Mouse (Mus musculus): ENCODE measurements at regions not wholly inside any gene's neighbourhood (a gene's known extent, or its start where the extent isn't known, plus 50 kb on each side); places are given as distances from the start of the nearest gene placed in this dataset.
A peak's percentile ranks its signal among the peaks of the same experiment; 100 is the strongest.

DNA sequence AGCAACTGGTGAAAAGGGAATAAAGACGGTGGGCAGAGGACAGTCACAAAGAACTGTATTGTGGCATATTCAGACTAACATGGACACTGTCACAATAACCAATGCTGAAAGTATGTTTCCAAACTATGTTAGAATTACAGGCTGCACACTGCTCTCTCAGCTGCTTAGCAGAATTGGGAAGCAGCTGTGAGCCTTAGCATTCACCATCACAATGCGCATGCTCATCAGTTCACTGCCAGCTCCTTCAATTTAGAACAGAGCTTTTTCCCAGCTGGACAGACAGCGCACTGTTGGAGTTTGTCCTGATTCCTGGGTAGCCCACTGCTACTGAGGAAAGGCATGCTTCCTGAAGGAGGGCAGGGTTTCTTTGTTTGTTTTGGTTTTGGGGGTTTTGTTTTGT, 2735.2 kb upstream of the Gm6569 start:
- H3K4me1 ChIP-seq (ENCODE audit: control insufficient read depth, insufficient read depth, low read length), result no peaks in the 10 kb centered on the region
- DNase-seq, result no peak
- H3K27ac ChIP-seq (ENCODE audit: insufficient read depth, low read depth, low read length), result no peak overlapping the region
- no peaks in the 10 kb centered on the region for H3K27me3 ChIP-seq (replicated peaks; ENCODE audit: control insufficient read depth, insufficient read depth, low read length)
- WGBS, result 81% methylated on average over 3 of the region's 3 CpGs
- no peaks in the 10 kb centered on the region for H3K36me3 ChIP-seq (ENCODE audit: control insufficient read depth, insufficient read depth, low read length)
- no peak for TF ChIP-seq CTCF (conservative IDR thresholded peaks at IDR 0.05; ENCODE audit: insufficient read depth, insufficient read length, low read depth, low read length)
- TF ChIP-seq POLR2A (IDR thresholded peaks at IDR 0.05; ENCODE audit: low read depth, low read length), result no peak
- H3K4me3 ChIP-seq (ENCODE audit: insufficient read depth, low read depth, low read length), result no peak overlapping the region

DNA sequence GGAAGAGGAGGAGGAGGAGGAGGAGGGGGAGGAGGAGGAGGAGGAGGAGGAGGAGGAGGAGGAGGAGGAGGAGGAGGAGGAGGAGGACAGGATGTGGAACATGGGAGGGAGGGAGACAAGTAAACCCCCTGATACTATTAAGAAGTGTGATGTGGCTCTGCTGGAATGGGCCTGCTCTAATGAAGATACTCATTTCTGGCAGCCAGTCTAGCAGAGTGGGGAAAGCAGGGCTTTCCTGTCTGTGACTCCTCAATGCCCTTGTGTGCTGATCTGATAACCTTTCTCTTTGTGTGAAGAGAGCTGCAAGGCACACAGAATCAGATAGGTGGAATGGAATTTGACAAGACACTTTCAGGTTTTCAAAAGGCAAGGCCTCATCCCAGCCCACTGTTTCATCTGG, 2704.6 kb upstream of the Gm6569 start:
- Histone ChIP-seq H3K4me1 (ENCODE audit: control insufficient read depth, insufficient read depth, low read length) (no peaks in the 10 kb centered on the region), H3K27ac (ENCODE audit: insufficient read depth, low read depth, low read length) (no peak overlapping the region), H3K36me3 (ENCODE audit: control insufficient read depth, insufficient read depth, low read length) (no peaks in the 10 kb centered on the region), H3K27me3 (replicated peaks; ENCODE audit: control insufficient read depth, insufficient read depth, low read length) (no peaks in the 10 kb centered on the region), H3K4me3 (ENCODE audit: insufficient read depth, low read depth, low read length) (no peak overlapping the region)
- DNase-seq, result no peak
- no peak for TF ChIP-seq CTCF (conservative IDR thresholded peaks at IDR 0.05; ENCODE audit: insufficient read depth, insufficient read length, low read depth, low read length)
- no peak for TF ChIP-seq POLR2A (IDR thresholded peaks at IDR 0.05; ENCODE audit: low read depth, low read length)

DNA sequence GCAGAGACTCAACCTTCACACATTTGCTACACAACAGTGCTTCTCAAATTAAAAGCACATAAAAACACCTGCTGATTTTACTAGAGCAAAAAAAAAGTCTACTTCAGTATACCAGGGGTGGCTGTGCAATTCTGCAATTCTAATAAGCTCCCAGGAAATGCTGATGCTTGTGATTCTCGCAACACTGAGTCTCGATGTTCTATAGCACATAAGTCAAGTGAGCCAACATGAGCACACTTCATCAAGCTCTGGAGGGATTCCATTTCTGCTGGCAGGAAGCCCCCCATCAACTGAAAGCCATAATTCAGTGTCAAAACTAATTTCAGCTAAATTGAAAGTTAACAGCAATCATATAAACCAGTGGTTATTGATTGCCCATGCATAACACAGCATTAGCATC, 2676.7 kb upstream of the Gm6569 start:
- Histone ChIP-seq H3K36me3 (ENCODE audit: control insufficient read depth, insufficient read depth, low read length) (no peaks in the 10 kb centered on the region), H3K27me3 (replicated peaks; ENCODE audit: control insufficient read depth, insufficient read depth, low read length) (no peaks in the 10 kb centered on the region), H3K27ac (ENCODE audit: insufficient read depth, low read depth, low read length) (no peak overlapping the region), H3K4me1 (ENCODE audit: control insufficient read depth, insufficient read depth, low read length) (no peaks in the 10 kb centered on the region), H3K4me3 (ENCODE audit: insufficient read depth, low read depth, low read length) (no peak overlapping the region)
- no peak for DNase-seq
- 48% methylated on average over 2 of the region's 2 CpGs for WGBS
- TF ChIP-seq POLR2A (IDR thresholded peaks at IDR 0.05; ENCODE audit: low read depth, low read length) (no peak), CTCF (conservative IDR thresholded peaks at IDR 0.05; ENCODE audit: insufficient read depth, insufficient read length, low read depth, low read length) (no peak)

DNA sequence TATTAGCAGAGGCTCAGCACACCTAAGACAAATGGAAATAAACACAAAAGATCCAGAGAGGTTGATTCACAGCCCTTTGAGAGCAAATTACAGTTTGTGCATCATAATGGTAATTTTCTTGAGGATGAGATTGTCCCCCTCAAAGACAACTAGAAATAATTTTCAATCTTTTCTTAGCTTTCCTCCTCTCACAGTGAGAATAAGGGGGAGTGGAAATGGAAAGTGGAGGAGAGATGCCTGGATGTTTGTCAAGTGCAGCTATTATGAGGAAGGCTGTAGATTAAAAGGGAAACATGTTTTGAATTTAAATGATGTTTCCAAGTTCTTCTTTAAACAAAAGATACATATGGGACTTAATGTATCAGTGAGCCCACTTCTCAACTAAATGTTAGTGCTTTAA, 2672.3 kb upstream of the Gm6569 start:
- TF ChIP-seq POLR2A (IDR thresholded peaks at IDR 0.05; ENCODE audit: low read depth, low read length) (no peak), CTCF (conservative IDR thresholded peaks at IDR 0.05; ENCODE audit: insufficient read depth, insufficient read length, low read depth, low read length) (no peak)
- no peak for DNase-seq
- no peaks in the 10 kb centered on the region for H3K27me3 ChIP-seq (replicated peaks; ENCODE audit: control insufficient read depth, insufficient read depth, low read length)
- no peak overlapping the region for H3K27ac ChIP-seq (ENCODE audit: insufficient read depth, low read depth, low read length)
- no peak overlapping the region for H3K4me3 ChIP-seq (ENCODE audit: insufficient read depth, low read depth, low read length)
- H3K4me1 ChIP-seq (ENCODE audit: control insufficient read depth, insufficient read depth, low read length), result no peaks in the 10 kb centered on the region
- H3K36me3 ChIP-seq (ENCODE audit: control insufficient read depth, insufficient read depth, low read length), result no peaks in the 10 kb centered on the region

DNA sequence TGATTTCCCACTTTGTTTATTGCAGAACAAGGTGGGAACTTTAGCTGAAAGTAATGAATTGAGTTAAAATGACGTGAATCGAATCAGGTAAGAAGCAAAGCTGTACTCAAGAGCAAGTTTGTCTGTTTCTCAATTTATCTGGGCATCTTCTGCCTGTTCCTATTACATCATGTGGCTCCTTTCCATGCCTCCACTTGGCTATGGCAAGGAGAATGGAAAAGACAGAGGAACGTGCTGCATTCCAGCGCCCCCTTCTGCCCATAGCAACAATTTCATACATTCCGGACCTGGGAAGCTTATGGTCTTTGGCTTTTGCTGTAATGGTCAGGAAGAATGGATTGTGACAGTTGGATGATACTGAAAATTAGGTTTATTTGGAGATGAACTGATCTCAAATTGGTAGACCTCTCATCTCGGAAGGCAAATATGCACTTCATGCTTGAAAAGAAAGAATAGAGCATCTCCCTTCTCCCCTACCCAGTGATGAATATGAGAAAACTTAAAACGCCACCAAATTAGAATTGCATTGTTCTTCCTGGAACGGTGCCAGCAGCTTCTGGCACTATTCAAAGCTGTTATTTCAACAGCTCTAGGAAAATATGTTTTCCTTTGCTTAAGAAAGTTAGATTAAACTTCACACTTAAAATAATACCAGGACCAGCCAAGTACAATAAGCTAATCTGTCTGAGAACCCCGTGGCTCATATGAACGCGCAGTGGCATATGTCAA, 2639.2 kb upstream of the Gm6569 start:
- H3K27me3 ChIP-seq (replicated peaks; ENCODE audit: control insufficient read depth, insufficient read depth, low read length), result no peaks in the 10 kb centered on the region
- H3K4me3 ChIP-seq (ENCODE audit: insufficient read depth, low read depth, low read length), result no peak overlapping the region
- TF ChIP-seq POLR2A (IDR thresholded peaks at IDR 0.05; ENCODE audit: low read depth, low read length) (no peak), CTCF (conservative IDR thresholded peaks at IDR 0.05; ENCODE audit: insufficient read depth, insufficient read length, low read depth, low read length) (no peak)
- H3K4me1 ChIP-seq (ENCODE audit: control insufficient read depth, insufficient read depth, low read length), result no peaks in the 10 kb centered on the region
- H3K36me3 ChIP-seq (ENCODE audit: control insufficient read depth, insufficient read depth, low read length), result no peaks in the 10 kb centered on the region
- no peak overlapping the region for H3K27ac ChIP-seq (ENCODE audit: insufficient read depth, low read depth, low read length)
- no peak for DNase-seq
- WGBS, result 52% methylated on average over 11 of the region's 11 CpGs

DNA sequence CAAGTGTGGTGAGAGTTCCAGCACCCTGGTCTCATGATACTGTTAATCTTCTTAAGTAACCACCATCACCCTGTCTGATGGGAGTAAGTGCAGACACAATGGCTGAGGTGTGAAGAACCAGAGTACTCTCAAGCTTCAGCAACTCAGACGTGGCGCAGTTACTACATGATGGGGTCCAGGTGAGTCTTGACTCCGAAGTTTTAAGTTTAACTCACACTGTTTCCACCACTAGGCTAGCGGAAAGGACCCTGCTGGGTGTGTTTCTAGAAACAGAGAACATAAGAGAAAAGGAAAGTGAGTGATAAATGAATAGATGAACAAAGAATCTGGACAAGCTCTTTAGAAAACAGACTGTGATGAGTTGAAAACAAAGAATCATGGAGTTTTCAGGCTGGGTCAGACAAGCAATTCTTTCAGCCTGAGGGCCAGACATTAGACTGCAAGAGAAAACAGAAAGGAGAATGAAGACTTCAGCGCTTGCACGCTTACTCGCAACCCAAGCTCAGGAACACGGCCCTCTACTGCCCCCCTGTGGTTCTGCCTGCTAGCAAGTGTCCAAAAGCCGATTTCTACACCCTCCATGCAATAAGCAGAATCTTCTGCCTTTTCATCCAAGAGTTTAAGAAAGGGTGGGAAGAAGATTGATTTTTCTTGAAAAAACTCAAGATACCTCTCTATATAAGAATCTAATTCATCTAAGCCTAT, 2593.6 kb upstream of the Gm6569 start:
- no peak overlapping the region for H3K27ac ChIP-seq (ENCODE audit: insufficient read depth, low read depth, low read length)
- no peak overlapping the region for H3K4me3 ChIP-seq (ENCODE audit: insufficient read depth, low read depth, low read length)
- no peaks in the 10 kb centered on the region for H3K27me3 ChIP-seq (replicated peaks; ENCODE audit: control insufficient read depth, insufficient read depth, low read length)
- TF ChIP-seq POLR2A (IDR thresholded peaks at IDR 0.05; ENCODE audit: low read depth, low read length), result no peak
- peak; percentile 56 for TF ChIP-seq CTCF (conservative IDR thresholded peaks at IDR 0.05; ENCODE audit: insufficient read depth, insufficient read length, low read depth, low read length)
- DNase-seq, result peak; percentile 52
- H3K4me1 ChIP-seq (ENCODE audit: control insufficient read depth, insufficient read depth, low read length), result no peaks in the 10 kb centered on the region
- WGBS, result 37% methylated on average over 9 of the region's 9 CpGs
- H3K36me3 ChIP-seq (ENCODE audit: control insufficient read depth, insufficient read depth, low read length), result no peaks in the 10 kb centered on the region

DNA sequence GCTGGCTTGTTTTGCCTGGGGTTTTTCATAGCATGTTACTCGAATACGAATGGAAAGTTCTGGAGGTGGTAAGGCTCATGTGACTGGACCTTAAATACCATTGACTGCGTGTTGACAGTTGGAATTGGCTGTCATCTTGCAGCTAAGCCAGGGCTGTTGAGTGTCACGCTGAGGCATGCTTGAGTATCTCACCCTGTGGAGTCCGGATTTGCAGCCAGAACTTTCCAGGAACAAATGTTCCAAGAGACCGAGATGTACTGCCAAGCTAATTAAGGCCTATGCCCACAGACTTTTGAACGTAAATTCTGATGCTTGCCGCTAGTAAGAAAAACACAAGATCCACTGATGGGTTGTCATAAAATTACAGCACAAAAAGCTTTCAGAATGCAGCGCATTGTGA, 2590.8 kb upstream of the Gm6569 start:
- Histone ChIP-seq H3K36me3 (ENCODE audit: control insufficient read depth, insufficient read depth, low read length) (no peaks in the 10 kb centered on the region), H3K4me3 (ENCODE audit: insufficient read depth, low read depth, low read length) (no peak overlapping the region), H3K27me3 (replicated peaks; ENCODE audit: control insufficient read depth, insufficient read depth, low read length) (no peaks in the 10 kb centered on the region), H3K4me1 (ENCODE audit: control insufficient read depth, insufficient read depth, low read length) (no peaks in the 10 kb centered on the region), H3K27ac (ENCODE audit: insufficient read depth, low read depth, low read length) (no peak overlapping the region)
- DNase-seq, result no peak
- 68% methylated on average over 9 of the region's 9 CpGs for WGBS
- TF ChIP-seq POLR2A (IDR thresholded peaks at IDR 0.05; ENCODE audit: low read depth, low read length) (no peak), CTCF (conservative IDR thresholded peaks at IDR 0.05; ENCODE audit: insufficient read depth, insufficient read length, low read depth, low read length) (no peak)
